Mouse (Mus musculus): ENCODE measurements around the gene Dctpp1. TPM values are rescaled to one million over a fixed set of nuclear protein-coding genes. Genes with fewer than 3 reads are reported as not detected.
"Not testable (repeated sequence)": the region's sequence is repeated elsewhere in the genome, so short reads cannot be mapped to it uniquely, and the experiment has no call there.

Dctpp1 gene
- total RNA-seq, 2 experiments from 2014 or later: 23.3 to 45.3 TPM

- ATAC-seq (ENCODE audit: poor library complexity, severe bottlenecking): no peak
Measured at GRCm38 (mm10) chr7:127270666-127271065, 10.2 kb upstream of the Dctpp1 start.

GRCm38 (mm10) chr7:127270256-127270655 is 9.7 kb upstream of the Dctpp1 start:
- ATAC-seq (ENCODE audit: poor library complexity, severe bottlenecking): peak; percentile 75

GRCm38 (mm10) chr7:127263526-127263925 is 3.0 kb upstream of the Dctpp1 start:
- no peak for ATAC-seq (ENCODE audit: poor library complexity, severe bottlenecking)

GRCm38 (mm10) chr7:127262218-127262961 is 1.9 kb upstream of the Dctpp1 start:
- ATAC-seq (ENCODE audit: poor library complexity, severe bottlenecking): no peak

GRCm38 (mm10) chr7:127259186-127259905 is 1.2 kb downstream of the Dctpp1 start:
- ATAC-seq (ENCODE audit: poor library complexity, severe bottlenecking): no peak

- ATAC-seq (ENCODE audit: poor library complexity, severe bottlenecking): no peak
Measured at GRCm38 (mm10) chr7:127256518-127256917, 4.0 kb downstream of the Dctpp1 start.

- no peak for ATAC-seq (ENCODE audit: poor library complexity, severe bottlenecking)
Measured at GRCm38 (mm10) chr7:127255965-127256364, 4.5 kb downstream of the Dctpp1 start.

GRCm38 (mm10) chr7:127255008-127255407 is 5.5 kb downstream of the Dctpp1 start:
- no peak for ATAC-seq (ENCODE audit: poor library complexity, severe bottlenecking)

- ATAC-seq (ENCODE audit: poor library complexity, severe bottlenecking): peak; percentile 94
Measured at GRCm38 (mm10) chr7:127253821-127254769, 6.4 kb downstream of the Dctpp1 start.

GRCm38 (mm10) chr7:127253341-127253740 is 7.2 kb downstream of the Dctpp1 start:
- no peak for ATAC-seq (ENCODE audit: poor library complexity, severe bottlenecking)

GRCm38 (mm10) chr7:127252414-127252813 is 8.1 kb downstream of the Dctpp1 start:
- ATAC-seq (ENCODE audit: poor library complexity, severe bottlenecking): peak; percentile 29

- not testable (repeated sequence) for ATAC-seq (ENCODE audit: poor library complexity, severe bottlenecking)
Measured at GRCm38 (mm10) chr7:127250511-127250910, 10.0 kb downstream of the Dctpp1 start.

- no peak for ATAC-seq (ENCODE audit: poor library complexity, severe bottlenecking)
Measured at GRCm38 (mm10) chr7:127244658-127245510, 15.6 kb downstream of the Dctpp1 start.

GRCm38 (mm10) chr7:127243870-127244657 is 16.4 kb downstream of the Dctpp1 start, which contains the start of gene Zfp771:
Gene Zfp771, plus strand, starts transcription at chr7:127244274.
- peak; percentile 99 for ATAC-seq (ENCODE audit: poor library complexity, severe bottlenecking)

- ATAC-seq (ENCODE audit: poor library complexity, severe bottlenecking): no peak
Measured at GRCm38 (mm10) chr7:127243361-127243867, 17.1 kb downstream of the Dctpp1 start.

GRCm38 (mm10) chr7:127234777-127235176 is 25.7 kb downstream of the Dctpp1 start:
- no peak for ATAC-seq (ENCODE audit: poor library complexity, severe bottlenecking)

- ATAC-seq (ENCODE audit: poor library complexity, severe bottlenecking): no peak
Measured at GRCm38 (mm10) chr7:127233765-127234164, 26.7 kb downstream of the Dctpp1 start.

- no peak for ATAC-seq (ENCODE audit: poor library complexity, severe bottlenecking)
Measured at GRCm38 (mm10) chr7:127233368-127233749, 27.1 kb downstream of the Dctpp1 start.

All from megakaryocyte, adult 5-6 weeks (primary cell).